Mouse (Mus musculus): ENCODE data around the gene Tut1.
"Not testable (repeated sequence)": the region's sequence is repeated elsewhere in the genome, so short reads cannot be mapped to it uniquely, and the experiment has no call there.

Tut1 gene

GRCm38 (mm10) chr19:8942276-8942964 is 11.2 kb upstream of the Tut1 start:
- no peak for DNase-seq (ENCODE audit: extremely low spot score)

GRCm38 (mm10) chr19:8943047-8943446 is 10.6 kb upstream of the Tut1 start:
- DNase-seq (ENCODE audit: extremely low spot score) = no peak

GRCm38 (mm10) chr19:8944062-8944461 is 9.6 kb upstream of the Tut1 start:
- no peak for DNase-seq (ENCODE audit: extremely low spot score)

- peak; percentile 53 for DNase-seq (ENCODE audit: extremely low spot score)
Measured at GRCm38 (mm10) chr19:8944750-8945149, 8.9 kb upstream of the Tut1 start.

GRCm38 (mm10) chr19:8945251-8945650 is 8.4 kb upstream of the Tut1 start:
- no peak for DNase-seq (ENCODE audit: extremely low spot score)

- DNase-seq (ENCODE audit: extremely low spot score) = no peak
Measured at GRCm38 (mm10) chr19:8946929-8947328, 6.7 kb upstream of the Tut1 start.

- DNase-seq (ENCODE audit: extremely low spot score) = no peak
Measured at GRCm38 (mm10) chr19:8950190-8950589, 3.5 kb upstream of the Tut1 start.

- no peak for DNase-seq (ENCODE audit: extremely low spot score)
Measured at GRCm38 (mm10) chr19:8952241-8952640, 1.4 kb upstream of the Tut1 start.

GRCm38 (mm10) chr19:8954171-8954570 is 524 bp downstream of the Tut1 start:
- DNase-seq (ENCODE audit: extremely low spot score) = no peak

- no peak for DNase-seq (ENCODE audit: extremely low spot score)
Measured at GRCm38 (mm10) chr19:8962256-8962655, 8.6 kb downstream of the Tut1 start.

- DNase-seq (ENCODE audit: extremely low spot score) = no peak
Measured at GRCm38 (mm10) chr19:8965075-8965474, 11.4 kb downstream of the Tut1 start.

- DNase-seq (ENCODE audit: extremely low spot score) = no peak
Measured at GRCm38 (mm10) chr19:8965771-8966170, 12.1 kb downstream of the Tut1 start.

- DNase-seq (ENCODE audit: extremely low spot score) = no peak
Measured at GRCm38 (mm10) chr19:8966198-8966589, 12.5 kb downstream of the Tut1 start.

- peak; percentile 98 for DNase-seq (ENCODE audit: extremely low spot score)
Measured at GRCm38 (mm10) chr19:8966590-8967372, 13.1 kb downstream of the Tut1 start, which contains the start of gene Eef1g. Eef1g (plus strand) TSS chr19:8967041.

- no peak for DNase-seq (ENCODE audit: extremely low spot score)
Measured at GRCm38 (mm10) chr19:8967373-8967743, 13.7 kb downstream of the Tut1 start.

- DNase-seq (ENCODE audit: extremely low spot score) = no peak
Measured at GRCm38 (mm10) chr19:8967893-8968292, 14.2 kb downstream of the Tut1 start.

GRCm38 (mm10) chr19:8972491-8972890 is 18.8 kb downstream of the Tut1 start:
- DNase-seq (ENCODE audit: extremely low spot score) = not testable (repeated sequence)

GRCm38 (mm10) chr19:8974638-8975037 is 21.0 kb downstream of the Tut1 start:
- DNase-seq (ENCODE audit: extremely low spot score) = no peak

GRCm38 (mm10) chr19:8975491-8975890 is 21.8 kb downstream of the Tut1 start:
- no peak for DNase-seq (ENCODE audit: extremely low spot score)

GRCm38 (mm10) chr19:8976535-8976934 is 22.9 kb downstream of the Tut1 start:
- DNase-seq (ENCODE audit: extremely low spot score) = no peak

GRCm38 (mm10) chr19:8980771-8981170 is 27.1 kb downstream of the Tut1 start:
- no peak for DNase-seq (ENCODE audit: extremely low spot score)

GRCm38 (mm10) chr19:8981450-8982168 is 28.0 kb downstream of the Tut1 start:
- DNase-seq (ENCODE audit: extremely low spot score) = no peak
